Mouse (Mus musculus) kidney, embryonic 15.5 days (tissue): ENCODE data around the gene Cnmd. TPM values are rescaled to one million over a fixed set of nuclear protein-coding genes. Genes with fewer than 3 reads are reported as not detected.

Source experiments
- ATAC-seq: fragments of 200-750 bp; cut with Nextera tagmentation; replicated peaks from 2 replicates; pipeline ENCODE4 v1.8.0; 2017; ENCODE audit warnings: moderate TSS enrichment; ENCODE audit not compliant: low FRiP score
- H3K27ac ChIP-seq: fragments of 300-500 bp; sonication (generic); 2 replicates; pipeline ENCODE4 v1.5.1; 2015; ENCODE audit warnings: mild to moderate bottlenecking, inconsistent platforms
- H3K27me3 ChIP-seq: fragments of 300-500 bp; sonication (generic); 2 replicates; pipeline ENCODE4 v1.6.1; 2015; ENCODE audit warnings: inconsistent platforms
- H3K36me3 ChIP-seq: fragments of 300-500 bp; sonication (generic); 2 replicates; pipeline ENCODE4 v1.6.1; 2015; ENCODE audit warnings: inconsistent platforms
- H3K4me1 ChIP-seq: fragments of 300-500 bp; sonication (generic); 2 replicates; pipeline ENCODE4 v1.6.1; 2015; ENCODE audit warnings: inconsistent platforms
- H3K4me2 ChIP-seq: fragments of 300-500 bp; sonication (generic); 2 replicates; pipeline ENCODE4 v1.6.1; 2015; ENCODE audit warnings: moderate library complexity, mild to moderate bottlenecking, inconsistent platforms
- H3K4me3 ChIP-seq: fragments of 300-500 bp; sonication (generic); replicated peaks from 2 replicates; pipeline ENCODE4 v1.5.1; 2015; ENCODE audit warnings: mild to moderate bottlenecking, inconsistent platforms
- H3K9ac ChIP-seq: fragments of 300-500 bp; sonication (generic); 2 replicates; pipeline ENCODE4 v1.6.1; 2015; ENCODE audit warnings: mild to moderate bottlenecking, inconsistent platforms
- H3K9me3 ChIP-seq: fragments of 300-500 bp; sonication (generic); replicated peaks from 2 replicates; pipeline ENCODE4 v1.6.1; 2016; ENCODE audit warnings: inconsistent platforms
- WGBS: fragments of 180-500 bp; shearing (Covaris S2); methylation state at CpG from one replicate; pipeline ENCODE4 v1.1.7; 2015; ENCODE audit warnings: mixed read lengths; 5-methylcytosine and 5-hydroxymethylcytosine counted together
- polyA plus RNA-seq: library from polyadenylated mRNA; unstranded; fragments of >200 nt; fragmentation: Nextera tagmentation; extraction: Ambion mirVana; gene quantifications from 2 replicates; pipeline ENCODE4 v1.2.1, GENCODE M21; 2015

Cnmd gene
- polyA plus RNA-seq, 1 experiment from 2014 or later = 2.4 TPM

DNA sequence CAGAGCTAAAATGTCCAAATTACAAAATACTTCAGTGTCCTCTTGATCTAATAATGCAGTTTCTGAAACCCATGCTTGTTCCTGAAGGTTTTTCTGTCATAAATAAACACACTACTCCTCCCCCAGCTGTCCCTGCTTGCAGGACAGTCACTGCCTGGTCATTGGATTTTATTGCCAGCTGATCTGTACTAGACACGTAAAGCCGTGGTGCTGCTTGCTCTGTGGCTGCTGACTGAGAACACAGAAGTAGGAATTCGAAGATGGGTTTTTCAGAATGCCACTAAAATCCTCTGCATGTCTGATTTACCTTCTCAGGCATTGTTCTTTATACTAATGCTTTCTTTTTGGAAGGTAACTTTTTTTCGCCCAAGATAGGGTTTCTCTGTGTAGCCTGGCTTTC lies 25.2 kb downstream of the Cnmd start:
- H3K27me3 ChIP-seq = no peaks in the 10 kb centered on the region
- H3K4me3 ChIP-seq = no peak overlapping the region
- WGBS = 44% methylated on average over 4 of the region's 4 CpGs
- no peak overlapping the region for H3K4me2 ChIP-seq
- peaks cover 12% of the 10 kb centered on the region; the same call in 1 of the 2 replicates for H3K36me3 ChIP-seq
- H3K9me3 ChIP-seq = no peaks in the 10 kb centered on the region
- 0 out of 2 replicates have a peak, but pooled peaks cover 4% of the 10 kb centered on the region for H3K4me1 ChIP-seq
- no peak overlapping the region for H3K27ac ChIP-seq
- no peak for ATAC-seq
- no peak overlapping the region for H3K9ac ChIP-seq

DNA sequence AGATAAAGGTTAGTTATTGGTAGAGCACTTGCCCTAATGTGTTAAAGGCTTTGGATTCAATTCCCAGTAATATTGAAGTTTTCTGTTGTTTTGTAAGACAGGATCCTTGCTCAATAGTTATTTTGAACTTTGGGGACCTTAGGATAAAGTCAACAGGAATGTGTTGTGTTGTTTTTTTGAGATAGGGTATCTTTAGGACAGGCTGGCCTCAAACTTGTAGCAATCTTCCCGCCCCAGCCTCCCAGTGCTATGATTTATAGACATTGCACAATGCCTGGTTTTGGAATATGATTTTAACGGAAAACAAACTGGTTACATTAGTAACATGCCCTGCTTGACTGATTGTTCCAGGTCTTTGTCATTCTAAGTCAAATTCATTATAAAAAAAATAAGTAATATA lies 28.8 kb downstream of the Cnmd start:
- WGBS = 90% methylated on average over 2 of the region's 2 CpGs

DNA sequence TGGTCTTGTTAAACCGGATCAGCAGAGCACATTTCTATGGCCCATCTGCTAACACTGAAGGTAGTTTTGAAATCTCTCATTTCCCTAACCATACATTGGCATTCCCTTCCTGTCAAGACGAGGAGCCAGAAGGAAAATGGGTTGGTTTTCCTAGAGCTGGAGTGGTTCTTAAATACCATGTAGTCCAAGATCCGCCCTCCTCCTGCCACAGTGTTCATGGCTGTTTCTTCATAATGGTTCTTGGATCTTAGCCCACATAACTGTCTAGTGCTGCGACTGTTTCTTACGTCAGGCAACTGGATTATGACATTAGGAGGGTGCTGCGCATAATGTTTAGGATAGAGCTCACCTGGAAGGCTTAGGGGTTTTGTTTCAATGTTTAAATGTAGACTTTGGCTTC lies 29.6 kb downstream of the Cnmd start:
- Histone ChIP-seq H3K4me3 (no peak overlapping the region), H3K27me3 (no peaks in the 10 kb centered on the region), H3K27ac (no peak overlapping the region), H3K36me3 (peaks cover 46% of the 10 kb centered on the region), H3K9me3 (no peaks in the 10 kb centered on the region), H3K4me2 (no peak overlapping the region), H3K9ac (no peak overlapping the region), H3K4me1 (no peaks in the 10 kb centered on the region)
- no peak for ATAC-seq
- 93% methylated on average over 6 of the region's 6 CpGs for WGBS

More for the DNA sequence above, 28.8 kb downstream of the Cnmd start:
- Histone ChIP-seq H3K27me3 (no peaks in the 10 kb centered on the region), H3K27ac (no peak overlapping the region), H3K4me3 (no peak overlapping the region), H3K4me1 (0 out of 2 replicates have a peak, but pooled peaks cover 4% of the 10 kb centered on the region), H3K4me2 (no peak overlapping the region), H3K36me3 (peaks cover 38% of the 10 kb centered on the region), H3K9me3 (no peaks in the 10 kb centered on the region), H3K9ac (no peak overlapping the region)
- no peak for ATAC-seq

DNA sequence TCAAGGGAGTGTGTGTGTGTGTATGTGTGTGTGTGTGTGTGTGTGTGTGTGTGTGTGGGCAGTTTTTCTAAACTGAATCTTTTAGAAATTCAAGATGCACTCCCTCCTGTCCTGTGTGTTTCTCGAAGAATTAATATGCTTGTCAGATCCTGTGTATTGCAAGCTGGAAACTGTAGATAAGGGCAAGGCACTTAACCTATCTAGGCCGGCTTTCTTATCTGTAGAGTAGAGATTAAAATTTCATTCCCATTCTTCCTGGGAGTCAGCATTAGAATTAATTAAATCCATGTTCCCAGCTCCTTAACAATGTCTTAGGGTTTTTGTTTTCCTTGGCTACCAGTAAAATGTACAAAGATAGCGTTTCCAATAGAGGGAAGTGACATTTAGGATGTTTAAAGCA lies 40.8 kb downstream of the Cnmd start:
- no peak overlapping the region for H3K27ac ChIP-seq
- H3K9ac ChIP-seq = no peak overlapping the region
- WGBS = 41% methylated on average over 3 of the region's 3 CpGs
- H3K27me3 ChIP-seq = no peaks in the 10 kb centered on the region
- 0 out of 2 replicates have a peak, but pooled peaks have one; percentile 29 for ATAC-seq
- H3K9me3 ChIP-seq = no peaks in the 10 kb centered on the region
- H3K36me3 ChIP-seq = peaks cover 65% of the 10 kb centered on the region
- H3K4me2 ChIP-seq = no peak overlapping the region
- 0 out of 2 replicates have a peak, but pooled peaks cover 3% of the 10 kb centered on the region for H3K4me1 ChIP-seq
- no peak overlapping the region for H3K4me3 ChIP-seq

DNA sequence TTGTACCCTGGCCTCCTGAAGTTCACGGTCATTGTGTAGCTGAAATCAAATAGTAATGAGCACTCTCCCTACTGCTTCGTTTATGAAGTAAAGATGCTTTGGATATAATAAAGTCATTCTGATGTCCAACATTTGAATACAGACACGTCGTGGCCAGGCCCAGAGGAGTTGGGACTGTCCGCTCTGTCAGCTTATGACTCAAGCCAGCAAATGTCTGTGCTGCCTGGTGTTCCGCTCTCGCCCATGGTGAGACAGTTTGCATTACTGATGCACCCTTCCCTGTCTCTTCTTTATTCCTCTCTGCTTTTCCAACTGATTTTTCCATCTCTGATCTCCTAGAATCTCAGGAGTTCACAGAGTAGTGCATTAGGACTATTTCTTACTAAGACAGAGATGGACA lies 42.2 kb downstream of the Cnmd start:
- Histone ChIP-seq H3K27ac (no peak overlapping the region), H3K4me2 (no peak overlapping the region), H3K4me3 (no peak overlapping the region), H3K27me3 (no peaks in the 10 kb centered on the region), H3K4me1 (0 out of 2 replicates have a peak, but pooled peaks cover 3% of the 10 kb centered on the region), H3K36me3 (peaks cover 61% of the 10 kb centered on the region), H3K9me3 (no peaks in the 10 kb centered on the region), H3K9ac (no peak overlapping the region)
- WGBS = 94% methylated on average over 7 of the region's 7 CpGs
- no peak for ATAC-seq

DNA sequence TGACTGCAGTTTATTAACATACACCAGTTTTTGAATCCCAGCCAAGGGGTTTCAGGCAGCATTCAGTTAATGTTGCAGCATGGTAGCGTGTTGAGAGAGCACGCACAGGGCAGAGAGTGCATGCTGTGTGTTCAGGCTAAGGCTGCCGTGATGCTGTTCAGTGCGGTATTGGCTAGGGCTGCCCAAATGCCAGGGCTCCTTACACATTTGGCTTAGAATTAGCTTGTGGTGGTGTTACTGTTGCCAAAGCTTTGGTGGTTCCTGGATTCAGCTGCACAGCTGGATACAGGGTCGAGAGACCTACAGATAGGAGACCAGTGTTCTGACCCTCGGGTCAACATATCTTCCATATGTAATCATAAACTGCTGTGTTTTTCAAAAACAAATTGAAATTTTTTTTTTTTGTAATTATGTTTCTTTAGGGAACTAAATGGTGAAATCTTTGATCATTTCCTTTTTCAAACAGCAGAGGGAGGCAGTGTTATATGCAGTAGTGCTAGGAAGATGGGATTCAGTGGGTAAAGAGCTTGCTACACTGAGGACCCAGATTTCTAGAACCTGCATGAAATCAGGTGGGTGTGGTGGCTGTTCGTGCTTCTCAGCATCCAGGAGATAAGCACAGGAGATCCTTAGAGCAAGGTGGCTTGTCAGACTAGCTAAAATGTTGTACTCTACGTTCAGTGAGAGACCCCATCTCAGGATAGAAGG lies 44.7 kb downstream of the Cnmd start:
- H3K27ac ChIP-seq = no peak overlapping the region
- H3K4me2 ChIP-seq = no peak overlapping the region
- 0 out of 2 replicates have a peak, but pooled peaks cover 3% of the 10 kb centered on the region for H3K4me1 ChIP-seq
- 89% methylated on average over 8 of the region's 8 CpGs for WGBS
- ATAC-seq = 0 out of 2 replicates have a peak, but pooled peaks have one; percentile 58
- peaks cover 66% of the 10 kb centered on the region for H3K36me3 ChIP-seq
- H3K27me3 ChIP-seq = no peaks in the 10 kb centered on the region
- H3K9ac ChIP-seq = no peak overlapping the region
- H3K9me3 ChIP-seq = no peaks in the 10 kb centered on the region
- H3K4me3 ChIP-seq = no peak overlapping the region

DNA sequence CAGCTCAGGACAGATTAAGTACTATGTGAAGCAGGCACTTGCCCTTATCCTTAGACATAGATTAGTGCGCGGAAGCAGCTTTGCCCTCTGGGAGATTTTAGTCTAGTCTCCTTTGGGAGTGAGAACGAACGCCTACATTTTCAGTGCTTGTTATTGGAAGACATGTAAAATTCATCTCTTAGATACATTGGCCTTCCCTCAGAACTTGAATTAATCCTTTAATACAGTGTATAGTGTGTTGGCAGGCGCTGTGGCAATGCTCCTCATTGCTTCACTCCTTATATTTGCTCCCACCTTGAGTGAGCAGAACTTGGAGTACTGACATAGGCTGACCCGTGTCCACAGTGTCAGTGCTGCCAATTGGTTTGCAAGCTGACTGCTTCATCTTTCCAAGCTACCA lies 53.7 kb downstream of the Cnmd start:
- Histone ChIP-seq H3K4me1 (no peaks in the 10 kb centered on the region), H3K4me2 (no peak overlapping the region), H3K4me3 (no peak overlapping the region), H3K36me3 (peaks cover 90% of the 10 kb centered on the region), H3K27me3 (no peaks in the 10 kb centered on the region), H3K27ac (no peak overlapping the region), H3K9ac (no peak overlapping the region), H3K9me3 (no peaks in the 10 kb centered on the region)
- ATAC-seq = no peak
- WGBS = 91% methylated on average over 6 of the region's 6 CpGs

DNA sequence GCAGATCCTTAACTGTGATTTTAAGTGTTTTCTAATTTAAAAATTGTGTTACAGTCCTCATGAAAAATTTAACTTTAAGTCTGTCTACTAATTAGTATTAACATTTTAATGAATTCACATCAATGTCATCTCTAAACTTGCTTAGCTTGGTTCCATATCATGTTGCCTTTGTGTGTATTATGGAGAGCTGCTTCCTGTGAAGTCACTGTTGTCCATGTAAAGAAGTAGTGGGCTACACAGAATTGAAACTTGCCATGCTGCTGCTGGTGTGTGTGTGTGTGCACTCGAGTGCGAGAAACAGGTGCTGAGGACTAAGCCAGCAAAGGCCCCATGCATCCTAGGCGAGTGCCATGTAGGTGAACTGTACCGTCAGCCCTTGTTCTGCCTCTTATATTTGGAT lies 54.6 kb downstream of the Cnmd start:
- WGBS = 94% methylated on average over 4 of the region's 4 CpGs
- ATAC-seq = no peak
- peaks cover 89% of the 10 kb centered on the region for H3K36me3 ChIP-seq

DNA sequence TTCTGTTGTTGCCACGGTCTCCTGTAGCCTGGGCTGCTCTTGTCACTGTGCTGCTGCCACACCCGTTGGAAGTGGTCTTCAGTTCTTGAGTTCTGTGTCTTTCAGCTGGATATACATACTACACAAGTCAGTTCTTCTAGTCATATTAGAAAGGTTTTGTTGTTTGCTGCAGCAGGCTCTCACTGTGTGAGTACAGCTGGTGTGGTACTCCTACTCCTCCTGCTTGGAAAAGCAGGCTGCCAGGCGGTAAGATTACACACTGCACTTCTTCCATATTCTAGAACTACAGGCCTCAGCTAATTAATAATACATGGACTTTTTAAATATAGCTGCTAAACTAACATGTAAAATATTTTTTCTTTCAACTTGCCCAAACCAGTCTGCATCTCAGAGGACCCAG lies 55.1 kb downstream of the Cnmd start:
- 87% methylated on average over 3 of the region's 3 CpGs for WGBS

More for the DNA sequence above, 54.6 kb downstream of the Cnmd start:
- Histone ChIP-seq H3K9ac (no peak overlapping the region), H3K4me2 (no peak overlapping the region), H3K9me3 (no peaks in the 10 kb centered on the region), H3K4me3 (no peak overlapping the region), H3K4me1 (no peaks in the 10 kb centered on the region), H3K27me3 (no peaks in the 10 kb centered on the region), H3K27ac (no peak overlapping the region)

DNA sequence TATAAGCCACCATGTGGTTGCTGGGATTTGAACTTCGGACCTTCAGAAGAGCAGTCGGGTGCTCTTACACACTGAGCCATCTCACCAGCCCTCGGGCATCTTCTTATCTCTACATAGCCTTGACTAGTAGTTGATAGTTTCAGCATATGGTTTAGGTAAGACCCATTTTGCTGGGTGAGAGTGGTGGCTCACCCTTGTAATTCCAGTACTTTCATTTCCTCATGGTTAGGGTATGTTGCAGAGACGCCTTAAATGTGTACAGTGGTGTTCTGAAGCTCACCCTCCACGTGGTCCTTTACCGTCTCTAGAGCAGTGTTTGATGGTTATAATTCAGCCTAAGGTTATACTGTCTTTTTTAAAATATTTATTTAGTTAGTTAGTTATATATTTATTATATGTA lies 55.6 kb downstream of the Cnmd start:
- H3K27me3 ChIP-seq = no peaks in the 10 kb centered on the region
- no peak overlapping the region for H3K9ac ChIP-seq
- H3K4me2 ChIP-seq = no peak overlapping the region
- peaks cover 87% of the 10 kb centered on the region for H3K36me3 ChIP-seq
- no peaks in the 10 kb centered on the region for H3K9me3 ChIP-seq
- H3K4me3 ChIP-seq = no peak overlapping the region
- H3K4me1 ChIP-seq = no peaks in the 10 kb centered on the region
- no peak for ATAC-seq
- 91% methylated on average over 6 of the region's 6 CpGs for WGBS
- no peak overlapping the region for H3K27ac ChIP-seq

More for the DNA sequence above, 55.1 kb downstream of the Cnmd start:
- ATAC-seq = no peak
- Histone ChIP-seq H3K4me1 (no peaks in the 10 kb centered on the region), H3K36me3 (peaks cover 86% of the 10 kb centered on the region), H3K4me2 (no peak overlapping the region), H3K9ac (no peak overlapping the region), H3K27me3 (no peaks in the 10 kb centered on the region), H3K4me3 (no peak overlapping the region), H3K27ac (no peak overlapping the region), H3K9me3 (no peaks in the 10 kb centered on the region)

DNA sequence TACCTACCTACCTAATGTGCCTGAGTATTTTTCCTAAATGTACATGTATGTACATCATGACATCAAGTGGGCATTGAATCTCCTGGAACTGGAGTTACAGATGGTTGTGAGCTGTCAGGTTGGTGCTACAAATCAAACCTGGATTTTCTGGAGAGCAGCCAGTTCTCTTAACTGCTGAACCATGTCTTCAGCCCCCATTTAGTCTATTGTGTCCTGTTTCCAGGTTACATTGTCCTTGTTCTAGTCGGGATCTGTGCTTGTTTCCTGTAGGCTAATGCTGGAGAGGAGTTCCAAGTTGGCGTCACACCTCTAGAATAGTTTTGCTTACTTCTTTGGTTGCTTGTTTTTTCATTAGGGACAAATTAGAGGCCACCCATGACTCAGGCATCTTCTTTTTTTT lies 56.1 kb downstream of the Cnmd start:
- Histone ChIP-seq H3K4me3 (no peak overlapping the region), H3K4me2 (no peak overlapping the region), H3K27ac (no peak overlapping the region), H3K36me3 (peaks cover 87% of the 10 kb centered on the region), H3K9me3 (no peaks in the 10 kb centered on the region), H3K27me3 (no peaks in the 10 kb centered on the region), H3K9ac (no peak overlapping the region), H3K4me1 (no peaks in the 10 kb centered on the region)
- 70% methylated on average over 2 of the region's 2 CpGs for WGBS
- ATAC-seq = no peak

DNA sequence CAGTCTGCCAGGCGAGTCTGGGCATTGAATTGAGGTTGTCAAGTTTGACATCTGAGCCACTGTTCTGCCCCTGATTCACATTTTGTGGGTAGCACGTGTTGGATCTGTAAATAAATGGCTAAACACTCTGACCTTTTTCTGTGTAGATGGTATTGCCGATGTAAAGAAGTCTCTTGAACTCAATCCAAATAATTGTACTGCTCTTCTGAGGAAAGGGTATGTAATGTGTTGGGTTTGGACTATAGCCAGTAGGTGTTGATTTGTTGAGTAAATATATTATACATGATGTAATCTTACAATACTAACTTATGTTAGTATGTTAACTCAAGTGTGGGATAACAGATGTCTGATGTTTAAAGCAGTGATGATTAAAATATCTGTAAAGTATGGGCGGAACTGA lies 65.4 kb downstream of the Cnmd start:
- no peak overlapping the region for H3K9ac ChIP-seq
- no peak overlapping the region for H3K4me3 ChIP-seq
- no peak overlapping the region for H3K27ac ChIP-seq
- H3K9me3 ChIP-seq = no peaks in the 10 kb centered on the region
- H3K27me3 ChIP-seq = no peaks in the 10 kb centered on the region
- ATAC-seq = no peak
- H3K4me2 ChIP-seq = no peak overlapping the region
- WGBS = 78% methylated on average over 4 of the region's 4 CpGs
- H3K4me1 ChIP-seq = no peaks in the 10 kb centered on the region
- peaks cover 66% of the 10 kb centered on the region for H3K36me3 ChIP-seq

DNA sequence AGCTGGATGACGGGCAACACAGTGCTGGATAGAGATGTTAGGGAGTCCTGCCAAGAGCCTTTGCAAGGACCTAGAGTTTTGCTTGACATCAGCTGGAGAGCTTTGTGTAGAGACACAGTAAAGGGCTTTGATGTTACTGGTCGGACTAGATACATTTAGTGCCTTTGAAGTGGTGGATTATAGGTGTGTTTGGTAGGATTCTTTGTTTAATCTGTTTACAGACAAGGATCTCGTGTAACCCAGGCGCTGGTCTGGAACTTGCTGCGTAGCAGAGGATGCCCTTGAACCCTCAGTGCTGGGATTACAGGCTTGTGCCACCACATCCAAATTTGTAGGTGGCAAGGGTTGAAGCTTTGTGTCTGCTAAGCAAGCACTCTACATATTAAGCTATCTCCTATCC lies 67.9 kb downstream of the Cnmd start:
- ATAC-seq = no peak
- H3K4me3 ChIP-seq = no peak overlapping the region
- no peak overlapping the region for H3K9ac ChIP-seq
- H3K27me3 ChIP-seq = no peaks in the 10 kb centered on the region
- H3K4me1 ChIP-seq = peaks cover 6% of the 10 kb centered on the region
- H3K36me3 ChIP-seq = peaks cover 47% of the 10 kb centered on the region
- no peaks in the 10 kb centered on the region for H3K9me3 ChIP-seq
- no peak overlapping the region for H3K27ac ChIP-seq
- H3K4me2 ChIP-seq = no peak overlapping the region
- 90% methylated on average over 5 of the region's 5 CpGs for WGBS
